Mouse (Mus musculus) kidney, adult 2 months (tissue): ENCODE measurements at regions not wholly inside any gene's neighbourhood (a gene's known extent, or its start where the extent isn't known, plus 50 kb on each side); places are given as distances from the start of the nearest gene placed in this dataset.

Experiments used
- CTCF ChIP-seq: fragments of 200-500 bp; conservative IDR thresholded peaks from 2 replicates; pipeline ENCODE4 v1.5.1; 2011; ENCODE audit warnings: low read depth, mild to moderate bottlenecking, control low read depth, low read length, moderate library complexity, mixed read lengths; ENCODE audit not compliant: insufficient read depth, insufficient read length
- POLR2A ChIP-seq: fragments of 200-500 bp; IDR thresholded peaks from one replicate; pipeline ENCODE4 v1.6.1; 2011; ENCODE audit warnings: low read depth, low read length, control low read depth

- no peak for TF ChIP-seq CTCF
- TF ChIP-seq POLR2A = no peak
These were observed 52.1 kb upstream of the Zfp637 start for GRCm38 (mm10) chr6:117788580-117789540.
